Mouse (Mus musculus) embryonic facial prominence, embryonic 15.5 days (tissue): ENCODE data around the gene Syt7. TPM values are rescaled to one million over a fixed set of nuclear protein-coding genes. Genes with fewer than 3 reads are reported as not detected.
A peak's percentile ranks its signal among the peaks of the same experiment; 100 is the strongest.

Source experiments
- ATAC-seq: fragments of 200-750 bp; cut with Nextera tagmentation; 2 replicates; pipeline ENCODE4 v1.8.0; 2017; ENCODE audit warnings: low read depth, moderate TSS enrichment; ENCODE audit not compliant: insufficient number of reproducible peaks, low FRiP score, low TSS enrichment
- H3K27ac ChIP-seq: fragments of 300-500 bp; sonication (generic); replicated peaks from 2 replicates; pipeline ENCODE4 v1.5.1; 2015; ENCODE audit warnings: mild to moderate bottlenecking, inconsistent platforms
- H3K27me3 ChIP-seq: fragments of 300-500 bp; sonication (generic); 2 replicates; pipeline ENCODE4 v1.6.1; 2015; ENCODE audit warnings: inconsistent platforms
- H3K36me3 ChIP-seq: fragments of 300-500 bp; sonication (generic); 2 replicates; pipeline ENCODE4 v1.6.1; 2015; ENCODE audit warnings: mild to moderate bottlenecking, inconsistent platforms
- H3K4me1 ChIP-seq: fragments of 300-500 bp; sonication (generic); 2 replicates; pipeline ENCODE4 v1.6.1; 2015; ENCODE audit warnings: inconsistent platforms
- H3K4me2 ChIP-seq: fragments of 300-500 bp; sonication (generic); replicated peaks from 2 replicates; pipeline ENCODE4 v1.6.1; 2015; ENCODE audit warnings: mild to moderate bottlenecking, inconsistent platforms
- H3K4me3 ChIP-seq: fragments of 300-500 bp; sonication (generic); replicated peaks from 2 replicates; pipeline ENCODE4 v1.5.1; 2015; ENCODE audit warnings: mild to moderate bottlenecking, inconsistent platforms
- H3K9ac ChIP-seq: fragments of 300-500 bp; sonication (generic); 2 replicates; pipeline ENCODE4 v1.6.1; 2015; ENCODE audit warnings: inconsistent platforms
- H3K9me3 ChIP-seq: fragments of 300-500 bp; sonication (generic); replicated peaks from 2 replicates; pipeline ENCODE4 v1.6.1; 2016; ENCODE audit warnings: inconsistent platforms
- WGBS: fragments of 180-500 bp; shearing (Covaris S2); methylation state at CpG from one replicate; pipeline ENCODE4 v1.1.7; 2015; 5-methylcytosine and 5-hydroxymethylcytosine counted together
- polyA plus RNA-seq: library from polyadenylated mRNA; unstranded; fragments of >200 nt; fragmentation: Nextera tagmentation; extraction: Ambion mirVana; gene quantifications from 2 replicates; pipeline ENCODE4 v1.2.1, GENCODE M21; 2015

Syt7 gene
- 0.95 and 1.1 TPM in 2 replicates for polyA plus RNA-seq

- peak within 1 kb of the TSS; percentile 21; the same call in 1 of the 2 replicates for H3K9ac ChIP-seq
- peaks cover 44% of the 10 kb centered on the region for H3K27me3 ChIP-seq
Measured at GRCm38 (mm10) chr19:10388615-10389313, at the start of gene Syt7. Gene Syt7, plus strand, starts transcription at chr19:10389090.

DNA sequence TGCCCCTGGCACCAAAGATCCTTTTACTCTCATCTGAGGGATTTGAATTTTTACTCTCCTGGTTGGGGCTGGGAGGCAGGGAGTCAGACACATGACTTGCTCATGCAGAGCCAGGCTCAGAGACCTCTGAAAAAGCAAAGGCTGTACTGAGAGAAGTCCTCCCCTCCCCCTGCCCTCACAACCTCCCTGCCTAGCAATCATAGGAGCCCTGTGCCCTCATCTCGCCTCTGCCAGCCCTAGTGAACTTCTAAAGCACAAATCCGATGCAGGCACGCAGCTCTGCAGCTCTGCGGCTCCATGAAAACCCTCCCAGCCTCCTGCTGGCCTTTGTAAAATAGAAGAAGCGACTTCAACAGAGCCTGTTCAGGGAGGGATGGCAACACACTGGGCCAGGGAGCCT, 49.6 kb upstream of the Syt7 start:
- Histone ChIP-seq H3K27me3 (peaks cover 16% of the 10 kb centered on the region; the same call in 1 of the 2 replicates), H3K9ac (no peak overlapping the region), H3K4me3 (no peak overlapping the region), H3K4me1 (peaks cover 6% of the 10 kb centered on the region), H3K4me2 (no peak overlapping the region), H3K36me3 (no peaks in the 10 kb centered on the region), H3K27ac (no peak overlapping the region), H3K9me3 (no peaks in the 10 kb centered on the region)
- no peak for ATAC-seq
- WGBS = 17% methylated on average over 5 of the region's 5 CpGs

More at GRCm38 (mm10) chr19:10388615-10389313, at the start of gene Syt7:
- H3K4me2 ChIP-seq = peak within 1 kb of the TSS; percentile 93
- H3K4me1 ChIP-seq = peaks cover 13% of the 10 kb centered on the region
- no peak within 1 kb of the TSS for H3K27ac ChIP-seq
- peak within 1 kb of the TSS; percentile 57 for H3K4me3 ChIP-seq
- H3K36me3 ChIP-seq = no peaks in the 10 kb centered on the region
- ATAC-seq = peak; percentile 78
- under 1% methylated on average over 75 of the region's 78 CpGs for WGBS
- H3K9me3 ChIP-seq = no peaks in the 10 kb centered on the region

GRCm38 (mm10) chr19:10340661-10341060, 48.2 kb upstream of the Syt7 start:
- Histone ChIP-seq H3K4me3 (no peak overlapping the region), H3K4me2 (no peak overlapping the region), H3K27me3 (peaks cover 10% of the 10 kb centered on the region; the same call in 1 of the 2 replicates), H3K9ac (no peak overlapping the region), H3K4me1 (peaks cover 6% of the 10 kb centered on the region), H3K36me3 (no peaks in the 10 kb centered on the region), H3K27ac (no peak overlapping the region), H3K9me3 (no peaks in the 10 kb centered on the region)
- no peak for ATAC-seq
- 13% methylated on average over 5 of the region's 5 CpGs for WGBS

- Histone ChIP-seq H3K27ac (no peak overlapping the region), H3K9ac (no peak overlapping the region), H3K36me3 (no peaks in the 10 kb centered on the region), H3K4me3 (no peak overlapping the region), H3K9me3 (no peaks in the 10 kb centered on the region), H3K4me2 (no peak overlapping the region), H3K4me1 (peaks cover 6% of the 10 kb centered on the region), H3K27me3 (peaks cover 11% of the 10 kb centered on the region)
- ATAC-seq = no peak
- 17% methylated on average over 11 of the region's 11 CpGs for WGBS
Measured at GRCm38 (mm10) chr19:10341152-10341551, 47.7 kb upstream of the Syt7 start.

DNA sequence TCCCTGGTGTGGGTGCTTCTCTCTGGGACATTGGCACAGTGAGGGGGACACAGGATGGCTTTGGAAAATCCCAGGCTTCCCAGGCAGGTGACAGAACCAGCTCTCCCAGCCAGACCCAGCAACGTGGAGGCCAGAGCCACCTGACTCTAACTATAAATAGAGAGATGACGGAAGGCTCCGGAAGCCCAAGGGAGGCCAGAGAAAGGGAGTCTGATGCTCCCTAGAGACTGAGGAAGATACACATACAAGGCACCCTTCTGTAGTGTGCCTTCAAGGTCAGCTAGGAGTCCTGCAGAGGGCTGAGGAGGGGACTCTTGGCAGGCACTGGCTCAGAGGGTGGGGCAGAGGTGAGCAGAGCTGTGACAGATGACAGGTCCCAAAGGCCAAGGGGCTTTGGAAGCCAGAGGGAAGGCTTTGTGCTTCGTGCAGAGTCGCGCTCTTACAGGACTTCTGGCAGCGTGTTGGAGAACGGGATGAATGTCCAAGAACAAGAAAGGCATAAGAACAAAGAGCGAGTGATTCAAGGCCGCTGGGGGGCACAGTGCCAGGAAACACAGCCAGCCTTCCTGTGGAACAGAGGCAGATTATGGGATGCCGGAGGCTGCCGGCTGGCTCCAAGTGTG, 47.0 kb upstream of the Syt7 start:
- Histone ChIP-seq H3K4me3 (no peak overlapping the region), H3K9me3 (no peaks in the 10 kb centered on the region), H3K36me3 (no peaks in the 10 kb centered on the region), H3K4me2 (no peak overlapping the region), H3K4me1 (peaks cover 6% of the 10 kb centered on the region), H3K9ac (no peak overlapping the region), H3K27me3 (peaks cover 14% of the 10 kb centered on the region), H3K27ac (no peak overlapping the region)
- WGBS = 42% methylated on average over 12 of the region's 12 CpGs
- ATAC-seq = 0 out of 2 replicates have a peak, but pooled peaks have one; percentile 20

DNA sequence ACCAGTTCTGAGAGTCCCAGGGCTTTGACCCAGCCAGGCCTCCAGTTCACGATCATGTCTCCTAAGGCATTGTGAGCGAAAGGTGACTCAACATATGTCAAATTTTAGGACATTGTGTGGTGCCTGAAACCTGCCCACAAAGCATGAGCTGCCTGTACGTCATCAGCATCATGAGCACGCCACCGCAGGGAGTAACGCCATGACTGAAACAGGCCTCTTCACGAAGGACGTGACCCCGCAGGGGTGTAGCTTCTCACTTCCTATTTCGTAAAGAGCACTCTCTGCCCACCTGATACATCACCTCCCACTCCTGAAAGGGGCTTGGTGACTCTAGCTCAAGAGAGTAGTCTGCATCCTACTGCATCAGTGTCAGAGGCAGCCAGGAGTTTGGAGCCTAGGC, 45.0 kb upstream of the Syt7 start:
- Histone ChIP-seq H3K27ac (no peak overlapping the region), H3K9me3 (no peaks in the 10 kb centered on the region), H3K36me3 (no peaks in the 10 kb centered on the region), H3K9ac (no peak overlapping the region), H3K4me2 (no peak overlapping the region), H3K4me1 (peaks cover 6% of the 10 kb centered on the region), H3K27me3 (peaks cover 14% of the 10 kb centered on the region), H3K4me3 (no peak overlapping the region)
- no peak for ATAC-seq
- 74% methylated on average over 10 of the region's 10 CpGs for WGBS

GRCm38 (mm10) chr19:10345696-10346095, 43.2 kb upstream of the Syt7 start:
- WGBS = 29% methylated on average over 12 of the region's 12 CpGs
- no peaks in the 10 kb centered on the region for H3K9me3 ChIP-seq
- H3K36me3 ChIP-seq = no peaks in the 10 kb centered on the region
- H3K27me3 ChIP-seq = peaks cover 4% of the 10 kb centered on the region; the same call in 1 of the 2 replicates
- H3K4me3 ChIP-seq = no peak overlapping the region
- no peak overlapping the region for H3K9ac ChIP-seq
- H3K4me1 ChIP-seq = peaks cover 6% of the 10 kb centered on the region
- no peak overlapping the region for H3K27ac ChIP-seq
- no peak overlapping the region for H3K4me2 ChIP-seq
- ATAC-seq = 0 out of 2 replicates have a peak, but pooled peaks have one; percentile 16

DNA sequence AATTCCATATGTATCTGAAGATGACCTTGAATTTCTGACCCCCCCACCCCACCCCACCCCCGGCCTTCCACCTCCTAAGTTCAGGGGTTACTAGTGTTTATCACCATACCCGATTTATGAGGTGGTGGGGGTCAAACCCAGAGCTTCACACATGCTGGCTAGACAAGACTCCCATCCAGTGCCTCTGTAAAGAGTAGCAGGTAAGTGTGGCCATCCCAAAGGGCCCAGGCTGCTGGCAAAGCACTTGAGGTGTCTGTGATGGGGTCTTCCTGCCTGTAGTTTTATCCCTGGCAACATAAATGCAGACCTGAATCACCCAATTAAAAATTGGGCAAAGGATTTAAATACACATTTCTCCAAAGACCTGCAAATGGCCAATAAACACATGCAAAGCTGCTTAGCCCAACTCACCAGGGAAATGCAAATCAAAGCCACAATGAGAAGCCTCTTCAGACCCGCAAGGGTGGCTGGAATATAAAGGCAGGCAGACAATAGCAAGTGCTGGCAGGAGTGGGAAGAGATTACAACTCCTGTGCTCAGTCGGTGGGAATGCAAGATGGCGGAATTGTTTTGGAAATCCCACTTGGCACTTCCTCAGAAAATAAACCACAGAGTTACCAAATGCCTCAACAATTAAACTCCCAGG, 41.1 kb upstream of the Syt7 start:
- ATAC-seq = no peak
- Histone ChIP-seq H3K4me1 (no peaks in the 10 kb centered on the region), H3K9ac (no peak overlapping the region), H3K9me3 (no peaks in the 10 kb centered on the region), H3K36me3 (no peaks in the 10 kb centered on the region), H3K27me3 (peaks cover 4% of the 10 kb centered on the region; the same call in 1 of the 2 replicates), H3K27ac (no peak overlapping the region), H3K4me2 (no peak overlapping the region), H3K4me3 (no peak overlapping the region)
- 55% methylated on average over 5 of the region's 5 CpGs for WGBS

DNA sequence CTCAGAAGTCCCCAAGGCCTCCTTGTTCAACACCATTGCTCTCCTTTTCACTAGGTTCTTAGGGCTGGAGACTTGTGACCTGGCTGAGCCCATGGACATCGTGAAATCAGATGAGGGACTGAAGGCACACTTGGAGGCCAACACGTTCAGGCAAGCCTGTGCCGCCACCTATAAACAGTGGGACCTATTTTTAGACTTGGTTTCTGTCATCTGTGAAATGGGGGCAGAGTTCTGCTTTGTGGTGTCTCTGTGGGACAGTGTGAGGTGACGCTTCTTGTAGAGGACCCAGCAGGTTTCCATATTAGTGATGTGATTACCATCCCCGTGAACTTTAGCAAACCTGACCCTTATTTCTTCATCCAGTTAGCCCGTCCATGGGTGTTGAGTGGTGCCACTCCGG, 36.7 kb upstream of the Syt7 start:
- H3K4me1 ChIP-seq = no peaks in the 10 kb centered on the region
- H3K4me3 ChIP-seq = no peak overlapping the region
- H3K9ac ChIP-seq = no peak overlapping the region
- no peak overlapping the region for H3K4me2 ChIP-seq
- WGBS = 84% methylated on average over 7 of the region's 7 CpGs
- no peaks in the 10 kb centered on the region; the same call in 1 of the 2 replicates for H3K27me3 ChIP-seq
- no peak for ATAC-seq
- no peaks in the 10 kb centered on the region for H3K36me3 ChIP-seq
- no peak overlapping the region for H3K27ac ChIP-seq
- H3K9me3 ChIP-seq = no peaks in the 10 kb centered on the region

DNA sequence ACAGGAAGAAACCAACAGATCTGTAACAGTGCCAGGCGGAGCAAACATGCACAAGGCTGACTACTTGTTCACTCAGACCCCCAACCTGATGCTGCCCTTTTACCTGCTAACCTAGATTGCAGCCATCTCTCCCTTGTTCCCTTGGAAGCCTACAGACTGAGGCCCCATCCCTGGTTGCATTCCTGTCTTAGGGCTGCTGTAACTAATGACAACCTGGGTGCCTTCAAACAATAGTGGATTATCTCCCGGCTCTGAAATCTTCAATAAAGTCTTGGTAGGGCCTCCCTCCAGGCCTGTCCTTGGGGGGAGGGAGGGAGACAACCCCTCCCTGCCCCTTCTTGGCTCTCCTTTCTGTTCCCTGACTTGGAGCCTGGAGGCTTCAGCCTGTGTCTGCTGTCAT, 34.1 kb upstream of the Syt7 start:
- H3K4me2 ChIP-seq = no peak overlapping the region

DNA sequence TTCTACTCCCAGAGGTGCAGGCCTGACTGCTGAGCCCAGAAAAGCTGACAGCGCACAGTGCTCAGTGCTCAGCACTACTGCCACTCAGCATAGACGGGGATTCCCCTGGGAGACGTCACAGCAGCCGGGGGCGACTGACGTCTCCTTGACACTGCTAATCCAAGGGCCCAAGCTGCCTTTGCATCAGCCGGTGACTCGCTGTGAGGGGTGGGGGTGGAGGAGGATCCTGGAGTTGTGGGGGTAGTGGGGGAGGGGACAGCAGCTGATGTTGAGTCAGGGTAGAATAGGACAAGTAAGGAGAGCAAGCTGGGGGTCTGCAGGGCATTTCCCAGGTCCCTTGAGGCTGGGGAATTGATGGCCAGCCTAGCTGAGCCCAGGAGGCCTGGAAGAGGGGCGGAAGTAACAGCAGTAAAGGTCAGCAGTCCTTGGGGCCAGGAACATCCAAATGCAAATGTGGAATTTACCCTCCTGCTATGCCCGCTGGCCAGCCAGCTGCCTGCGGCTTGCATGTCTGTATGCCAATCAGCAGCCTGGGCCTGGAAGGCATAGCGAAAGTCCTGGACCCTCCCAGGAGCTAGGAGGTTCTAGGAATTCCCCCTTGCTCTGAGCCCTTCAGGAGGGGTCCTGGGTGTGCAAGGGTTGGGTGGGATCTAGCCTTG, 31.9 kb upstream of the Syt7 start:
- no peaks in the 10 kb centered on the region for H3K4me1 ChIP-seq
- H3K36me3 ChIP-seq = no peaks in the 10 kb centered on the region
- no peak overlapping the region for H3K27ac ChIP-seq
- H3K9ac ChIP-seq = no peak overlapping the region
- ATAC-seq = no peak
- WGBS = 6% methylated on average over 12 of the region's 12 CpGs
- no peaks in the 10 kb centered on the region; the same call in 1 of the 2 replicates for H3K27me3 ChIP-seq
- H3K9me3 ChIP-seq = no peaks in the 10 kb centered on the region
- no peak overlapping the region for H3K4me2 ChIP-seq
- no peak overlapping the region for H3K4me3 ChIP-seq

More for the DNA sequence above, 34.1 kb upstream of the Syt7 start:
- H3K36me3 ChIP-seq = no peaks in the 10 kb centered on the region
- ATAC-seq = no peak
- 47% methylated on average over 2 of the region's 2 CpGs for WGBS
- no peaks in the 10 kb centered on the region for H3K4me1 ChIP-seq
- no peak overlapping the region for H3K27ac ChIP-seq
- H3K27me3 ChIP-seq = no peaks in the 10 kb centered on the region; the same call in 1 of the 2 replicates
- H3K9ac ChIP-seq = no peak overlapping the region
- no peaks in the 10 kb centered on the region for H3K9me3 ChIP-seq
- H3K4me3 ChIP-seq = no peak overlapping the region
